Mouse (Mus musculus): ENCODE measurements around the gene Mff. TPM values are rescaled to one million over a fixed set of nuclear protein-coding genes. Genes with fewer than 3 reads are reported as not detected.

The Mff gene
- polyA plus RNA-seq, 1 experiment from 2014 or later, result 151 TPM

- TF ChIP-seq CTCF (IDR thresholded peaks at IDR 0.05; ENCODE audit: low read depth), result no peak
- no peak for TF ChIP-seq EP300 (optimal IDR thresholded peaks at IDR 0.05)
- ATAC-seq (ENCODE audit: low FRiP score, low TSS enrichment), result no peak
- Histone ChIP-seq H3K4me1 (replicated peaks; ENCODE audit: control insufficient read depth, insufficient read depth) (no peaks in the 10 kb centered on the region), H3K27ac (replicated peaks) (no peak overlapping the region), H3K9me3 (ENCODE audit: control insufficient read depth, low read length) (no peaks in the 10 kb centered on the region), H3K4me2 (replicated peaks; ENCODE audit: low read depth) (no peak overlapping the region), H3K27me3 (ENCODE audit: control insufficient read depth, insufficient read depth, low read length) (no peaks in the 10 kb centered on the region), H3K9ac (ENCODE audit: low read length) (no peak overlapping the region), H3K36me3 (ENCODE audit: control insufficient read depth, insufficient read depth, low read length) (no peaks in the 10 kb centered on the region), H3K4me3 (ENCODE audit: low read depth, low read length) (no peak overlapping the region)
- no peak for DNase-seq (ENCODE audit: low spot score)
- 86% methylated on average over 4 of the region's 4 CpGs for WGBS
Measured at GRCm38 (mm10) chr1:82797088-82797487, 72.4 kb downstream of the Mff start.

DNA sequence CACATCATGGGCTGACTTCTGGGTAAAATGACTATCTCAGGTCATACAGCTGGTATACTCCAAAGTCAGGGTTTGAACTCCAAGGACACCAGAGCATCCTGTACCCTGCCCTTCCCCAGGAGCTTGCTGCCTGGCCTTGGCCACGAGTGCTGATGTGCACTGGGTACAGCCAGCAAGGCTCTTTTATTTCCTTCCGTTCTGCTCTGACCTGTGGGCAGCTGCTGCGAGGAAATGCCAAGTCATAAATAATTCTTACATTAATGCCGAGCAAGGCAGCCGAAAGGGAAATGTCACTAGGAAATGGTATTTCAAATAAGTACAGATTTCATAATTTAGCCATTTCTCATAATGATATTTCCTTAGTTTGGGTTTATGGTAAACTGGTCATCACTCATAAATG is 73.6 kb downstream of the Mff start:
- TF ChIP-seq CTCF (IDR thresholded peaks at IDR 0.05; ENCODE audit: low read depth) (no peak), EP300 (optimal IDR thresholded peaks at IDR 0.05) (no peak)

GRCm38 (mm10) chr1:82798922-82799321 is 74.2 kb downstream of the Mff start:
- Histone ChIP-seq H3K36me3 (ENCODE audit: control insufficient read depth, insufficient read depth, low read length) (no peaks in the 10 kb centered on the region), H3K27me3 (ENCODE audit: control insufficient read depth, insufficient read depth, low read length) (no peaks in the 10 kb centered on the region), H3K9me3 (ENCODE audit: control insufficient read depth, low read length) (no peaks in the 10 kb centered on the region), H3K9ac (ENCODE audit: low read length) (no peak overlapping the region), H3K4me2 (replicated peaks; ENCODE audit: low read depth) (no peak overlapping the region), H3K4me1 (replicated peaks; ENCODE audit: control insufficient read depth, insufficient read depth) (no peaks in the 10 kb centered on the region), H3K4me3 (ENCODE audit: low read depth, low read length) (no peak overlapping the region), H3K27ac (replicated peaks) (no peak overlapping the region)
- TF ChIP-seq EP300 (optimal IDR thresholded peaks at IDR 0.05), result no peak
- no peak for TF ChIP-seq CTCF (IDR thresholded peaks at IDR 0.05; ENCODE audit: low read depth)
- DNase-seq (ENCODE audit: low spot score) (no peak), ATAC-seq (ENCODE audit: low FRiP score, low TSS enrichment) (no peak)
- WGBS, result 58% methylated on average over 4 of the region's 4 CpGs

More for the DNA sequence above, 73.6 kb downstream of the Mff start:
- Histone ChIP-seq H3K4me3 (ENCODE audit: low read depth, low read length) (no peak overlapping the region), H3K4me2 (replicated peaks; ENCODE audit: low read depth) (no peak overlapping the region), H3K27ac (replicated peaks) (no peak overlapping the region), H3K36me3 (ENCODE audit: control insufficient read depth, insufficient read depth, low read length) (no peaks in the 10 kb centered on the region), H3K9me3 (ENCODE audit: control insufficient read depth, low read length) (no peaks in the 10 kb centered on the region), H3K4me1 (replicated peaks; ENCODE audit: control insufficient read depth, insufficient read depth) (no peaks in the 10 kb centered on the region), H3K9ac (ENCODE audit: low read length) (no peak overlapping the region), H3K27me3 (ENCODE audit: control insufficient read depth, insufficient read depth, low read length) (no peaks in the 10 kb centered on the region)
- WGBS, result 49% methylated on average over 5 of the region's 5 CpGs
- DNase-seq (ENCODE audit: low spot score) (no peak), ATAC-seq (ENCODE audit: low FRiP score, low TSS enrichment) (no peak)

DNA sequence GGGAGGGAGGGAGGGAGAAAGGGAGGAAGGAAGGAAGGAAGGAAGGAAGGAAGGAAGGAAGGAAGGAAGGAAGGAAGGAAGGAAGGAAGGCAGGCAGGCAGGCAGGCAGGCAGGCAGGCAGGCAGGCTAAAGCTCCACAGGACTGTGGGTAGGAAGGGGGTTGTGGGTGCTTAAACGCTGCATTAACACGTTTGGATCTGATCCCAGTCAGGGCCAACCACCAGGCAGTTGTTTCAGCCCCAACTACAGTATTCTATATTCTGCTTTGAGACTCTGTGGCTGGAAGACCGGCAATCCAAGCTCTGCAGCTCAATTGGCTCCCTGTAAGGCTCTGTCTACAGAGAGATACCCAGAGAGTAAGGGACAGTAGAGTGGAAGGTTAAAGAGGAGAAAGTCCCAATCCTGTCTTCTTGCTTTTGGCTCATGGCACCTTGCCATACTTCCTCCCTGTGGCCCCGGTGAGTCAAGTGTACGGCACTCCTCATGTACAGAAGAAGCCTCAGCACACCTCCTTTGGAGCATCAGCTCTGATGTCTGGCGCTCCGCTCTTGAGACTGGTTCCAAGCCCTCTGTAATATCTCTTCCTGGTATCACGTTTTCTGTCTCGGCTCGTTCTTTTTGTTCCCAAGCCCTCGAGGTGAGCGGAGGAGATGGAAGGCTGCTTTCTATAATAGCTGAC is 76.6 kb downstream of the Mff start:
- H3K9ac ChIP-seq (ENCODE audit: low read length), result no peak overlapping the region
- WGBS, result 67% methylated on average over 12 of the region's 12 CpGs
- H3K9me3 ChIP-seq (ENCODE audit: control insufficient read depth, low read length), result no peaks in the 10 kb centered on the region
- H3K27ac ChIP-seq (replicated peaks), result no peak overlapping the region
- H3K4me2 ChIP-seq (replicated peaks; ENCODE audit: low read depth), result no peak overlapping the region
- no peaks in the 10 kb centered on the region for H3K27me3 ChIP-seq (ENCODE audit: control insufficient read depth, insufficient read depth, low read length)
- DNase-seq (ENCODE audit: low spot score) (no peak), ATAC-seq (ENCODE audit: low FRiP score, low TSS enrichment) (no peak)
- no peak for TF ChIP-seq EP300 (optimal IDR thresholded peaks at IDR 0.05)
- no peak for TF ChIP-seq CTCF (IDR thresholded peaks at IDR 0.05; ENCODE audit: low read depth)
- H3K4me3 ChIP-seq (ENCODE audit: low read depth, low read length), result no peak overlapping the region
- no peaks in the 10 kb centered on the region for H3K36me3 ChIP-seq (ENCODE audit: control insufficient read depth, insufficient read depth, low read length)
- no peaks in the 10 kb centered on the region for H3K4me1 ChIP-seq (replicated peaks; ENCODE audit: control insufficient read depth, insufficient read depth)

Other genes starting within 250 kb of the Mff start
- 0.31 and 0.61 TPM in 2 replicates for gene Col4a4, start 138.0 kb upstream of the Mff start, polyA plus RNA-seq (2015; fragmentation: Nextera tagmentation; extraction: Ambion mirVana)
- gene Col4a3, start 138.0 kb upstream of the Mff start, polyA plus RNA-seq (2015; fragmentation: Nextera tagmentation; extraction: Ambion mirVana), result 0.36 and 0.42 TPM in 2 replicates
- gene Tm4sf20, start 43.6 kb downstream of the Mff start, polyA plus RNA-seq (2015; fragmentation: Nextera tagmentation; extraction: Ambion mirVana), result 0.21 and 1.0 TPM in 2 replicates
- gene Gm47791, start 46.4 kb downstream of the Mff start, polyA plus RNA-seq (2015; fragmentation: Nextera tagmentation; extraction: Ambion mirVana), result not detected in 2 replicates
- 18.2 and 18.8 TPM in 2 replicates for gene Agfg1, start 114.6 kb downstream of the Mff start, polyA plus RNA-seq (2015; fragmentation: Nextera tagmentation; extraction: Ambion mirVana)
- not detected in 2 replicates for gene A030005L19Rik, start 188.4 kb downstream of the Mff start, polyA plus RNA-seq (2015; fragmentation: Nextera tagmentation; extraction: Ambion mirVana)
- not detected in 2 replicates for gene A030014E15Rik, start 200.0 kb downstream of the Mff start, polyA plus RNA-seq (2015; fragmentation: Nextera tagmentation; extraction: Ambion mirVana)
- gene Gm6217, start 206.5 kb downstream of the Mff start, polyA plus RNA-seq (2015; fragmentation: Nextera tagmentation; extraction: Ambion mirVana), result not detected in 2 replicates
- not detected in 2 replicates for gene A030003K21Rik, start 218.5 kb downstream of the Mff start, polyA plus RNA-seq (2015; fragmentation: Nextera tagmentation; extraction: Ambion mirVana)
- gene Gm7544, start 231.1 kb downstream of the Mff start, polyA plus RNA-seq (2015; fragmentation: Nextera tagmentation; extraction: Ambion mirVana), result not detected in 2 replicates
- not detected in 2 replicates for gene Gm47955, start 235.4 kb downstream of the Mff start, polyA plus RNA-seq (2015; fragmentation: Nextera tagmentation; extraction: Ambion mirVana)